Mouse (Mus musculus) urinary bladder, postnatal 25 days (tissue): ENCODE measurements around the gene Fam129b.
"Not testable (repeated sequence)": the region's sequence is repeated elsewhere in the genome, so short reads cannot be mapped to it uniquely, and the experiment has no call there.

Experiments
- DNase-seq: peaks from one replicate; pipeline ENCODE4 v3.0.0; 2022; ENCODE audit warnings: low spot score

Gene Fam129b

GRCm38 (mm10) chr2:32875675-32876489 is at the start of gene Fam129b:
Gene Fam129b (plus strand): TSS chr2:32876114.
- peak; percentile 88 for DNase-seq

GRCm38 (mm10) chr2:32828979-32829676 is 46.8 kb upstream of the Fam129b start:
- no peak for DNase-seq

- peak; percentile 36 for DNase-seq
Observed at GRCm38 (mm10) chr2:32834496-32834895, 41.4 kb upstream of the Fam129b start.

GRCm38 (mm10) chr2:32835588-32835987 is 40.3 kb upstream of the Fam129b start:
- no peak for DNase-seq

GRCm38 (mm10) chr2:32838147-32838884 is 37.6 kb upstream of the Fam129b start:
- DNase-seq, result no peak

GRCm38 (mm10) chr2:32839261-32839660 is 36.7 kb upstream of the Fam129b start:
- no peak for DNase-seq

GRCm38 (mm10) chr2:32841099-32841498 is 34.8 kb upstream of the Fam129b start:
- DNase-seq, result no peak

- DNase-seq, result no peak
Observed at GRCm38 (mm10) chr2:32842558-32842957, 33.4 kb upstream of the Fam129b start.

GRCm38 (mm10) chr2:32845572-32846100 is 30.3 kb upstream of the Fam129b start:
- no peak for DNase-seq

- DNase-seq, result peak; percentile 45
Observed at GRCm38 (mm10) chr2:32846101-32846804, 29.7 kb upstream of the Fam129b start.

GRCm38 (mm10) chr2:32846805-32847467 is 29.0 kb upstream of the Fam129b start, which contains the start of gene Stxbp1:
Gene Stxbp1 (minus strand): TSS chr2:32847245.
- DNase-seq, result peak; percentile 86

- no peak for DNase-seq
Observed at GRCm38 (mm10) chr2:32847468-32847821, 28.5 kb upstream of the Fam129b start.

- peak; percentile 42 for DNase-seq
Observed at GRCm38 (mm10) chr2:32852156-32852555, 23.8 kb upstream of the Fam129b start.

- not testable (repeated sequence) for DNase-seq
Observed at GRCm38 (mm10) chr2:32853716-32854115, 22.2 kb upstream of the Fam129b start.

- DNase-seq, result peak; percentile 95
Observed at GRCm38 (mm10) chr2:32854206-32854605, 21.7 kb upstream of the Fam129b start.

- no peak for DNase-seq
Observed at GRCm38 (mm10) chr2:32855046-32855785, 20.7 kb upstream of the Fam129b start.

GRCm38 (mm10) chr2:32855790-32856465 is 20.0 kb upstream of the Fam129b start:
- no peak for DNase-seq

- DNase-seq, result peak; percentile 73
Observed at GRCm38 (mm10) chr2:32857584-32857983, 18.3 kb upstream of the Fam129b start.

- peak; percentile 58 for DNase-seq
Observed at GRCm38 (mm10) chr2:32859010-32859621, 16.8 kb upstream of the Fam129b start.
